Mouse (Mus musculus) MEL (cell line): ENCODE measurements around the gene Gm11444. TPM values are rescaled to one million over a fixed set of nuclear protein-coding genes. Genes with fewer than 3 reads are reported as not detected.

Source experiments
- DNase-seq: peaks from one replicate; pipeline ENCODE4 v3.0.0; 2011; ENCODE audit warnings: low read depth, low spot score
- H3K27ac ChIP-seq: 2 replicates; pipeline ENCODE4 v1.5.1; 2012; ENCODE audit warnings: low read depth, mild to moderate bottlenecking, control low read depth, low read length, moderate library complexity; ENCODE audit not compliant: control insufficient read depth
- H3K27me3 ChIP-seq, 2 experiments: fragments of 150-350 bp in 1 of 2; sonication (generic) in 1 of 2; 2 replicates each; pipeline ENCODE4 v1.6.1; 2012; ENCODE audit warnings: low read length in 2 of 2, mild to moderate bottlenecking in 2 of 2, improper control_type of control experiment in 1 of 2, moderate library complexity in 1 of 2; ENCODE audit not compliant: insufficient read depth in 2 of 2, control insufficient read depth in 1 of 2
- H3K36me3 ChIP-seq, 2 experiments: 2 replicates each; pipeline ENCODE4 v1.6.1; 2012 to 2014; ENCODE audit warnings: low read length in 2 of 2, improper control_type of control experiment in 1 of 2, inconsistent platforms in 1 of 2, mild to moderate bottlenecking in 1 of 2; ENCODE audit not compliant: insufficient read depth in 2 of 2, control insufficient read depth in 1 of 2
- H3K4me1 ChIP-seq, 2 experiments: fragments of 150-350 bp in 1 of 2; sonication (generic) in 1 of 2; 2 replicates each; pipeline ENCODE4 v1.6.1; 2012; ENCODE audit warnings: low read length in 2 of 2, improper control_type of control experiment in 1 of 2, mild to moderate bottlenecking in 1 of 2; ENCODE audit not compliant: insufficient read depth in 2 of 2, control insufficient read depth in 1 of 2
- H3K4me3 ChIP-seq, 2 experiments: fragments of 150-350 bp in 1 of 2; sonication (generic) in 1 of 2; 2 replicates each; pipeline ENCODE4 v1.5.1; 2012; ENCODE audit warnings: low read depth in 2 of 2, low read length in 2 of 2, mild to moderate bottlenecking in 2 of 2, moderate library complexity in 2 of 2, control low read depth in 1 of 2, improper control_type of control experiment in 1 of 2; ENCODE audit not compliant: control insufficient read depth in 1 of 2, insufficient read depth in 1 of 2
- H3K79me2 ChIP-seq: 2 replicates; pipeline ENCODE4 v1.6.1; 2012; ENCODE audit warnings: mild to moderate bottlenecking, low read length, moderate library complexity; ENCODE audit not compliant: control insufficient read depth, poor library complexity, insufficient read depth
- H3K9ac ChIP-seq: 2 replicates; pipeline ENCODE4 v1.6.1; 2012; ENCODE audit warnings: low read depth, mild to moderate bottlenecking, control low read depth, low read length, moderate library complexity; ENCODE audit not compliant: control insufficient read depth, poor library complexity, severe bottlenecking
- H3K9me3 ChIP-seq: fragments of 150-350 bp; sonication (generic); replicated peaks from 2 replicates; pipeline ENCODE4 v1.6.1; 2012; ENCODE audit warnings: mild to moderate bottlenecking, low read length, improper control_type of control experiment, moderate library complexity; ENCODE audit not compliant: insufficient read depth
- CTCF ChIP-seq, 3 experiments: IDR thresholded peaks in 2 of 3; conservative IDR thresholded peaks in 1 of 3; 2 replicates each; pipeline ENCODE4 v1.5.1; 2011 to 2012; ENCODE audit warnings: low read length in 3 of 3, low read depth in 2 of 3, mild to moderate bottlenecking in 2 of 3, improper control_type of control experiment in 1 of 3, inconsistent platforms in 1 of 3, mixed read lengths in 1 of 3, moderate library complexity in 1 of 3; ENCODE audit not compliant: control insufficient read depth in 1 of 3, insufficient read depth in 1 of 3, poor library complexity in 1 of 3, severe bottlenecking in 1 of 3
- E2F4 ChIP-seq: IDR thresholded peaks from 2 replicates; pipeline ENCODE4 v1.6.1; 2011; ENCODE audit warnings: low read depth, low read length, improper control_type of control experiment, borderline replicate concordance
- EP300 ChIP-seq, 2 experiments: IDR thresholded peaks; 2 replicates each; pipeline ENCODE4 v1.6.1; 2011; ENCODE audit warnings: improper control_type of control experiment in 2 of 2, low read length in 2 of 2, low read depth in 1 of 2, mild to moderate bottlenecking in 1 of 2
- GATA1 ChIP-seq: IDR thresholded peaks from 2 replicates; pipeline ENCODE4 v1.6.1; 2011; ENCODE audit warnings: low read depth, low read length, improper control_type of control experiment
- HCFC1 ChIP-seq: IDR thresholded peaks from 2 replicates; pipeline ENCODE4 v1.6.1; 2012; ENCODE audit warnings: low read depth, mild to moderate bottlenecking, inconsistent platforms, low read length, improper control_type of control experiment, moderate library complexity
- MAFK ChIP-seq: IDR thresholded peaks from 2 replicates; pipeline ENCODE4 v1.6.1; 2011; ENCODE audit warnings: low read depth, mild to moderate bottlenecking, low read length, improper control_type of control experiment, borderline replicate concordance
- MAX ChIP-seq: IDR thresholded peaks from 2 replicates; pipeline ENCODE4 v1.6.1; 2011; ENCODE audit warnings: low read length, improper control_type of control experiment
- MAZ ChIP-seq: IDR thresholded peaks from 2 replicates; pipeline ENCODE4 v1.6.1; 2012; ENCODE audit warnings: low read depth, mild to moderate bottlenecking, inconsistent platforms, low read length, improper control_type of control experiment
- MYB ChIP-seq: IDR thresholded peaks from 2 replicates; pipeline ENCODE4 v1.6.1; 2011; ENCODE audit warnings: mild to moderate bottlenecking, low read depth, low read length, improper control_type of control experiment
- MYC ChIP-seq: IDR thresholded peaks from 2 replicates; pipeline ENCODE4 v1.6.1; 2011; ENCODE audit warnings: low read depth, mild to moderate bottlenecking, low read length, improper control_type of control experiment, moderate library complexity
- NELFE ChIP-seq: IDR thresholded peaks from 2 replicates; pipeline ENCODE4 v1.6.1; 2011; ENCODE audit warnings: low read depth, low read length, improper control_type of control experiment
- NRF1 ChIP-seq: IDR thresholded peaks from 2 replicates; pipeline ENCODE4 v1.6.1; 2014; ENCODE audit warnings: low read depth, mild to moderate bottlenecking, inconsistent platforms, low read length, improper control_type of control experiment, moderate library complexity; ENCODE audit not compliant: poor library complexity, insufficient read depth, severe bottlenecking
- POLR2A ChIP-seq, 2 experiments: IDR thresholded peaks; 2 replicates each; pipeline ENCODE4 v1.6.1; 2011 to 2012; ENCODE audit warnings: low read length in 2 of 2, mild to moderate bottlenecking in 2 of 2, control low read depth in 1 of 2, improper control_type of control experiment in 1 of 2, low read depth in 1 of 2, moderate library complexity in 1 of 2; ENCODE audit not compliant: control insufficient read depth in 1 of 2, insufficient read depth in 1 of 2, poor library complexity in 1 of 2
- POLR2AphosphoS2 ChIP-seq: IDR thresholded peaks from 2 replicates; pipeline ENCODE4 v1.6.1; 2011; ENCODE audit warnings: low read length, improper control_type of control experiment
- POLR2AphosphoS5 ChIP-seq: IDR thresholded peaks from 2 replicates; pipeline ENCODE4 v1.6.1; 2012; ENCODE audit warnings: low read depth, borderline replicate concordance, mild to moderate bottlenecking, inconsistent platforms, low read length, moderate library complexity, mixed read lengths
- RAD21 ChIP-seq: IDR thresholded peaks from 2 replicates; pipeline ENCODE4 v1.6.1; 2011; ENCODE audit warnings: mild to moderate bottlenecking, low read depth, low read length, improper control_type of control experiment
- RCOR1 ChIP-seq: IDR thresholded peaks from 2 replicates; pipeline ENCODE4 v1.6.1; 2012; ENCODE audit warnings: low read depth, mild to moderate bottlenecking, inconsistent platforms, low read length, improper control_type of control experiment
- SIN3A ChIP-seq: IDR thresholded peaks from 2 replicates; pipeline ENCODE4 v1.6.1; 2012; ENCODE audit warnings: low read length, improper control_type of control experiment, inconsistent platforms
- SMC3 ChIP-seq: IDR thresholded peaks from 2 replicates; pipeline ENCODE4 v1.6.1; 2011; ENCODE audit warnings: low read depth, low read length, improper control_type of control experiment
- TAL1 ChIP-seq: IDR thresholded peaks from 2 replicates; pipeline ENCODE4 v1.6.1; 2012; ENCODE audit warnings: mild to moderate bottlenecking, inconsistent platforms, low read length, moderate library complexity, mixed read lengths
- TBP ChIP-seq: IDR thresholded peaks from 2 replicates; pipeline ENCODE4 v1.8.0; 2011; ENCODE audit warnings: low read depth, low read length, improper control_type of control experiment
- UBTF ChIP-seq: IDR thresholded peaks from 2 replicates; pipeline ENCODE4 v1.6.1; 2012; ENCODE audit warnings: low read depth, mild to moderate bottlenecking, inconsistent platforms, low read length, improper control_type of control experiment, moderate library complexity, borderline replicate concordance; ENCODE audit not compliant: insufficient read depth
- USF1 ChIP-seq: IDR thresholded peaks from 2 replicates; pipeline ENCODE4 v1.6.1; 2014; ENCODE audit warnings: low read depth, mild to moderate bottlenecking, inconsistent platforms, low read length, improper control_type of control experiment, moderate library complexity
- ZC3H11A ChIP-seq: IDR thresholded peaks from 2 replicates; pipeline ENCODE4 v1.6.1; 2012; ENCODE audit warnings: low read depth, mild to moderate bottlenecking, inconsistent platforms, low read length, improper control_type of control experiment
- ZKSCAN1 ChIP-seq: IDR thresholded peaks from 2 replicates; pipeline ENCODE4 v1.6.1; 2012; ENCODE audit warnings: low read depth, mild to moderate bottlenecking, inconsistent platforms, low read length, improper control_type of control experiment, moderate library complexity
- ZNF384 ChIP-seq: IDR thresholded peaks from 2 replicates; pipeline ENCODE4 v1.6.1; 2012; ENCODE audit warnings: low read depth, mild to moderate bottlenecking, inconsistent platforms, low read length, improper control_type of control experiment
- polyA plus RNA-seq, 2 experiments: library from polyadenylated mRNA; stranded (reverse) in 1 of 2; unstranded in 1 of 2; fragments of >175 nt in 1 of 2; fragments of >200 nt in 1 of 2; gene quantifications; 2 replicates each; pipeline versions ENCODE4 v1.2.1 to v1.2.4; 2012; ENCODE audit warnings: low replicate concordance in 2 of 2, low read depth in 1 of 2; ENCODE audit not compliant: insufficient read length in 2 of 2, insufficient read depth in 1 of 2, missing spikeins in 1 of 2
- total RNA-seq: library from RNA; depleted of rRNA; stranded (reverse); fragments of 300-350 nt; gene quantifications from 2 replicates; pipeline ENCODE4 v1.2.3, GENCODE M21; 2012

Gm11444 gene
- total and polyA plus RNA-seq, 3 experiments: 0.21 TPM; not detected in 2

GRCm38 (mm10) chr11:85850758-85851157 is 625 bp upstream of the Gm11444 start:
- H3K36me3 ChIP-seq: no peaks in the 10 kb centered on the region
- H3K27ac ChIP-seq: no peak overlapping the region
- H3K79me2 ChIP-seq: no peaks in the 10 kb centered on the region
- peaks cover 4 to 9% of the 10 kb centered on the region in 2 experiments; a peak in 2 of 4 replicates for H3K4me1 ChIP-seq
- no peaks in the 10 kb centered on the region for H3K27me3 ChIP-seq
- no peak overlapping the region for H3K9ac ChIP-seq
- no peak overlapping the region for H3K4me3 ChIP-seq
- no peaks in the 10 kb centered on the region for H3K9me3 ChIP-seq
- TF ChIP-seq CTCF (IDR thresholded peaks at IDR 0.05 in 2 of 3, conservative IDR thresholded peaks at IDR 0.05 in 1 of 3; ENCODE audit: control insufficient read depth in 1 of 3, insufficient read depth in 1 of 3, low read depth in 2 of 3, low read length in 3 of 3, poor library complexity in 1 of 3, severe bottlenecking in 1 of 3) (peak; percentile 66 to 78 (median 75)), UBTF (no peak), ZNF384 (no peak), RAD21 (peak; percentile 57), SMC3 (peak; percentile 83), ZC3H11A (peak; percentile 70), TAL1 (no peak)
- DNase-seq: peak; percentile 68

- TF ChIP-seq POLR2AphosphoS5: no peak
- peak; percentile 97 for TF ChIP-seq RAD21
- TF ChIP-seq NRF1: peak; percentile 78
- no peak for TF ChIP-seq MAFK
- peak; percentile 51; the same call in 1 of the 2 replicates for TF ChIP-seq MAX
- TF ChIP-seq MAZ: peak; percentile 65; the same call in 1 of the 2 replicates
- peak; percentile 76 for TF ChIP-seq GATA1
- TF ChIP-seq HCFC1: 0 out of 2 replicates have a peak, but pooled peaks have one; percentile 29
- no peak for TF ChIP-seq ZKSCAN1
- peak; percentile 89 for TF ChIP-seq TBP
- TF ChIP-seq ZNF384: 0 out of 2 replicates have a peak, but pooled peaks have one; percentile 6
- peak; percentile 43; the same call in 1 of the 2 replicates for TF ChIP-seq NELFE
- peak; percentile 95 for TF ChIP-seq ZC3H11A
- TF ChIP-seq CTCF (IDR thresholded peaks at IDR 0.05 in 2 of 3, conservative IDR thresholded peaks at IDR 0.05 in 1 of 3; ENCODE audit: control insufficient read depth in 1 of 3, insufficient read depth in 1 of 3, low read depth in 2 of 3, low read length in 3 of 3, poor library complexity in 1 of 3, severe bottlenecking in 1 of 3): peak; percentile 79 to 97 (median 83)
- TF ChIP-seq SIN3A: peak; percentile 85
- no peak for TF ChIP-seq POLR2AphosphoS2
- TF ChIP-seq USF1: no peak
- 0 out of 2 replicates have a peak, but pooled peaks have one; percentile 61 for TF ChIP-seq MYC
- no peak for TF ChIP-seq RCOR1
- TF ChIP-seq MYB: peak; percentile 76
- TF ChIP-seq SMC3: peak; percentile 97
- no peak for TF ChIP-seq E2F4
- TF ChIP-seq EP300 (IDR thresholded peaks at IDR 0.05; ENCODE audit: low read depth in 1 of 2, low read length in 2 of 2): peak in 1 of 2 experiments; percentile 49; a peak in 2 of 4 replicates
- peak in 1 of 2 experiments; percentile 48; a peak in 1 of 4 replicates for TF ChIP-seq POLR2A (IDR thresholded peaks at IDR 0.05; ENCODE audit: control insufficient read depth in 1 of 2, insufficient read depth in 1 of 2, low read depth in 1 of 2, low read length in 2 of 2, poor library complexity in 1 of 2)
- Histone ChIP-seq H3K9ac (peak overlapping the region; percentile 66), H3K27me3 (no peaks in the 10 kb centered on the region), H3K36me3 (no peaks in the 10 kb centered on the region), H3K27ac (0 out of 2 replicates have a peak overlapping the region, but pooled peaks have one; percentile 5), H3K79me2 (no peaks in the 10 kb centered on the region; the same call in 1 of the 2 replicates), H3K4me3 (peak overlapping the region; percentile 46 to 47; a peak in 3 of 4 replicates), H3K4me1 (peaks cover 4 to 9% of the 10 kb centered on the region in 2 experiments; a peak in 3 of 4 replicates), H3K9me3 (no peaks in the 10 kb centered on the region)
- DNase-seq: peak; percentile 98
Measured at GRCm38 (mm10) chr11:85849037-85849436, 1.1 kb downstream of the Gm11444 start.
